In the genomic region with DNA sequence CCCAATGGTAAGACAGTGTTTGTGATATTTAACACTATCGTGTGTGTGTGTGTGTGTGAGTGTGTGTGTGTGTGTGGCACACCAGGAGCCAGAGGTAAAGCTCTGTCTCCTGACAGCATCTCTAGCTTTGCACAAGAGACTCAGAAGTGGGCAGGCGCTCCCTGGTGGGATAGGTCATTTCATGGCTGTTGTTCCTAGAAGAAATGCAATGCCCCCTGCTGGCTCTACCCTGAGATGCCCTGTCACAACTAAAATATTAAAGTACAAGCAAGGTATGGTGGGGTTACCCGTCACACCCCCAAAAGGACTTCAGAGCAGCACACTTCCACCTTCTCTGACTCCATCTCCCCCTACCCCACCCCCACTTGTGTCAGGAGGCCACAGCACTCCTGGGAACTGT, we compare ENCODE assay signal across 9 mouse cellular contexts.
DNase-seq lines count a peak whose midpoint lies in the region; ATAC-seq lines count a peak whose summit lies in the region.
"Had no signal": no experiment of that assay in that cellular context is flagged by ENCODE, and none has a peak within 500 bp of the region (broad histone marks: within the 10 kb centered on the region; RNA-seq: fewer than 3 reads in every experiment).

No protein-coding gene starts in this region.

- peaks cover 5% of the 10 kb centered on the region; the same call in 1 of the 2 replicates for H3K9me3 ChIP-seq in liver, embryonic 12.5 days (replicated peaks)
- H3K9me3 ChIP-seq in midbrain, embryonic 13.5 days = no peaks in the 10 kb centered on the region; the same call in 1 of the 2 replicates

- ATAC-seq in liver, embryonic 12.5 days = no peak
- peak; percentile 45; the same call in 1 of the 2 replicates for ATAC-seq in megakaryocyte progenitor cell, adult 5-6 weeks (replicated peaks; ENCODE audit: poor library complexity)
- ATAC-seq in midbrain, embryonic 13.5 days = no peak

- H3K4me3 ChIP-seq in liver, embryonic 12.5 days = no peak overlapping the region
- H3K4me3 ChIP-seq in midbrain, embryonic 13.5 days (replicated peaks) = no peak overlapping the region
- H3K4me3 ChIP-seq: limb, embryonic 13.5 days; neural tube, embryonic 12.5 days had no signal

- H3K27me3 ChIP-seq in liver, embryonic 12.5 days (replicated peaks) = no peaks in the 10 kb centered on the region
- no peaks in the 10 kb centered on the region for H3K27me3 ChIP-seq in midbrain, embryonic 13.5 days
- H3K27me3 ChIP-seq: limb, embryonic 13.5 days; neural tube, embryonic 12.5 days had no signal

- DNase-seq in liver = peak; percentile 15
- DNase-seq in ZHBTc4 (ENCODE audit: low read depth, low spot score) = peak; percentile 47
- DNase-seq in thymus, postnatal 36 days = peak; percentile 61 to 66
- DNase-seq in frontal cortex, postnatal 25 days (ENCODE audit: low spot score in 2 of 2) = no peak

- H3K27ac ChIP-seq in liver, embryonic 12.5 days = no peak overlapping the region
- H3K27ac ChIP-seq in midbrain, embryonic 13.5 days = no peak overlapping the region
- H3K27ac ChIP-seq: limb, embryonic 13.5 days; neural tube, embryonic 12.5 days had no signal

- no peaks in the 10 kb centered on the region for H3K36me3 ChIP-seq in liver, embryonic 12.5 days
- H3K36me3 ChIP-seq in midbrain, embryonic 13.5 days = no peaks in the 10 kb centered on the region
- H3K36me3 ChIP-seq: limb, embryonic 13.5 days; neural tube, embryonic 12.5 days had no signal

- H3K9ac ChIP-seq in liver, embryonic 12.5 days = no peak overlapping the region
- H3K9ac ChIP-seq in midbrain, embryonic 13.5 days (replicated peaks) = no peak overlapping the region
- H3K9ac ChIP-seq: limb, embryonic 13.5 days; neural tube, embryonic 12.5 days had no signal

- 77% methylated on average over 3 of the region's 3 CpGs for WGBS in liver, embryonic 12.5 days (ENCODE audit: insufficient replicate concordance)
- 93% methylated on average over 3 of the region's 3 CpGs for WGBS in midbrain, embryonic 13.5 days

- H3K4me2 ChIP-seq in liver, embryonic 12.5 days = no peak overlapping the region
- no peak overlapping the region for H3K4me2 ChIP-seq in midbrain, embryonic 13.5 days (replicated peaks)
- H3K4me2 ChIP-seq: limb, embryonic 13.5 days; neural tube, embryonic 12.5 days had no signal

- no peaks in the 10 kb centered on the region for H3K4me1 ChIP-seq in liver, embryonic 12.5 days
- H3K4me1 ChIP-seq in midbrain, embryonic 13.5 days (replicated peaks) = no peaks in the 10 kb centered on the region
- H3K4me1 ChIP-seq: neural tube, embryonic 12.5 days had no signal

Comparison
In these comparisons a context has a peak if more than half of its experiments do, and no peak if none do; other contexts are left out.
1. DNase-seq: peak in liver (single experiment), ZHBTc4 (single experiment) and thymus, postnatal 36 days (2 of 2); none in frontal cortex, postnatal 25 days (0 of 2).